Mouse (Mus musculus): ENCODE data around the gene Krtap9-5. TPM values are rescaled to one million over a fixed set of nuclear protein-coding genes. Genes with fewer than 3 reads are reported as not detected.

The Krtap9-5 gene
- not detected in 2 replicates for polyA plus RNA-seq (2012; rRNA removed)

DNA sequence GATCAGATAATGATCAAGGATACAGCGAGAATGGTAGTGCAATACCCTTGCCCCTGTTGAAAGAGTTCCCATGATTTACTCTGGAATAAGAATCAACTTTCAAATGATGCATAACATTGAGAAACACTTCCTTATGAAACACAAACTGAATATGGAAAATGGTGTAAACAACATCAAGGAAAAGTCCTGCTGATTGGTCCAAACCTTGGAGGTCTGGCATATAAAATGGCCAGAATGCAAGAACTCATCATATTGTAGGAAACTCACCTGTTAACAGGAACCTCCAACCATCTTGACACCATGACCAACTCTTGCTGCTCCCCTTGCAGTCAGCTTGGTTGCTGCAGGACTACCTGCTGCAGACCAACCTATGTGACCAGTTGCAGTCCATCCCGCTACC lies at the start of gene Krtap9-5:
Krtap9-5 (plus strand) TSS at position 301 of the 400 bp plus-strand sequence.

DNA sequence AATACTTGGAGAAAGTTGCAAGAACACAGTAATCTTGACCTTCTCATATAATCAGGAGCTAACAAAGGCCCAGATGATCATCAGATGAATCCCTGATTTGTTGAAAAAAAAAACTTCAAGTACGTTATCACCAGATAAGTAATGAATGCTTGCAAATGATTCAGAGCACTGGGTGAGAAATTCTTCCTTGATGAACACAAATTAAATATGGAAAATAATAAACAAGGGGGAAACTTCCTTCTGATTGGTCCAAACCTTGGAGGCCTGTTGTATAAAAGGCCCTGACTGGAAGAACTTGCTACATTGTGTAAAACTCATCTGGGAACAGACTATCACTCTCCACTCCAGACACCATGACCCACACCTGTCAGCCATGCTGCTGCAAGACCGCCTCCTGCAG lies 40.7 kb upstream of the Krtap9-5 start, which contains the start of gene Krtap31-1:
Krtap31-1 (plus strand) TSS at position 301 of the 400 bp plus-strand sequence.

DNA sequence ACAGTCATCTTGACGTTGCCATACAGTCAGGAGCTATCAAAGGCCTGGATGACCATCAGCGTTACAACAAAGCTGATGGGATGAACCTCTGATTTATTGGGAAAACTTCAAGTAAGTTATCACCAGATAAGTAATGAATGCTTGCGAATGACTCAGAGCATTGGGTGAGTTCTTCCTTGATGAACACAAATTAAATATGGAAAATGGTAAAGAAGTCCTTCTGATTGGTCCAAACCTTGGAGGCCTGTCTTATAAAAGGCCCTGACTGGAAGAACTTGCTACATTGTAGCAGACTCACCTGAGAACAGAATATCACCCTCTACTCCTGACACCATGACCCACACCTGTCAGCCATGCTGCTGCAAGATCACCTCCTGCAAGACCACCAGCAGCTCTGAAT lies 33.8 kb upstream of the Krtap9-5 start, which contains the start of gene Gm11565:
Gm11565 (plus strand) TSS at position 301 of the 400 bp plus-strand sequence.

DNA sequence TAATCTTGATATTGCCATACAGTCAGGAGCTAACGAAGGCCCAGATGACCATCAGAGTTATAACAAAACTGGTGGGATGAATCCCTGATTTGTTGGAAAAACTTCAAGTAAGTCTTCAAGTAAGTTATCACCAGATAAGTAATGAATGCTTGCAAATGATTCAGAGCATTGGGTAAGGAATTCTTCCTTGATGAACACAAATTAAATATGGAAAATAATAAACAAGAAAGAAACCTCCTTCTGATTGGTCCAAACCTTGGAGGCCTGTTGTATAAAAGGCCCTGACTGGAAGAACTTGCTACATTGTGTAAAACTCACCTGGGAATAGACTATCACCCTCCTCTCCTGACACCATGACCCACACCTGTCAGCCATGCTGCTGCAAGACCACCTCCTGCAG lies 12.3 kb upstream of the Krtap9-5 start, which contains the start of gene Krtap31-2:
Krtap31-2 (plus strand) TSS at position 301 of the 400 bp plus-strand sequence.

DNA sequence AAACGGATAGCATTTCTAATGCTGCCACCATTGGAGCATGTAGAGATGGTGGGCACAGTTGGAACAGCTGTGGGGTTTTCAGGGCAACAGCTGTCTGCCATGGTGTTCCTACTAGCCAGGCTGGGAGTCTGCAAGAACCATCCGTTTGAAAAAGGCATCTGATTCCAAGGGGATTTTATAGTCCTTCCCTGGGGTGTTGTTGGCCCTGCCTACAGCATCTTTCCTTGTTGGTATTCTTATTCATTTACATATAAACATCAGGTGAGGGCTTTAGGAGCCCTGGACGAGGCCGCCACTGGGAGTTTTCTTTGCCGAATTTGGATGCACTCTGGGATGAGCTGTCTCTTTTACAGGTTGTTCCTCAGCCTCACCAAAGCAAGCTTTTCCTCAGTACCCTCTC lies 30.7 kb downstream of the Krtap9-5 start, which contains the start of gene Krtap29-1:
Krtap29-1 (minus strand) TSS at position 101 of the 400 bp plus-strand sequence.

DNA sequence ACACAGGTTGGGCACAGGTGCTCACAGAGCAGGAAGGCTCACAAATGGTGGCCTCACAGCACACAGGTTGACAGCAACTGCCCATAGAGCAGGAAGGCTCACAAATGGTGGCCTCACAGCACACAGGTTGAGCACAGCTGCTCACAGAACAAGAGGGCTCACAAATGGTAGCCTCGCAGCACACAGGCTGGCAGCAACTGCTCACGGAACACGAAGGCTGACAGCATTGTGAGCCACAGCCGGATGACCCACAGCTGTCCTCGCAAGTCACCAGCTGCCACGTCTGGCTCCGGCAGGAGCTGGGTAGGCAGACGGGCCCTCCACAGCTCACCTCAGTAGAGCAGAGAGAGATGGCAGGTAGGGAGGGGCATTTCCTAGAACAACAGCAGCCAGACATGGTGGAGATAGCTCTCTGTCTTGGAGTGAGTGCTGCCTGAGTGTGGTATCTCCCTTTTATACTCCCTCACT lies 37.9 kb downstream of the Krtap9-5 start, which contains the start of gene Krtap16-1:
Krtap16-1 (minus strand) TSS at position 418 of the 468 bp plus-strand sequence.

DNA sequence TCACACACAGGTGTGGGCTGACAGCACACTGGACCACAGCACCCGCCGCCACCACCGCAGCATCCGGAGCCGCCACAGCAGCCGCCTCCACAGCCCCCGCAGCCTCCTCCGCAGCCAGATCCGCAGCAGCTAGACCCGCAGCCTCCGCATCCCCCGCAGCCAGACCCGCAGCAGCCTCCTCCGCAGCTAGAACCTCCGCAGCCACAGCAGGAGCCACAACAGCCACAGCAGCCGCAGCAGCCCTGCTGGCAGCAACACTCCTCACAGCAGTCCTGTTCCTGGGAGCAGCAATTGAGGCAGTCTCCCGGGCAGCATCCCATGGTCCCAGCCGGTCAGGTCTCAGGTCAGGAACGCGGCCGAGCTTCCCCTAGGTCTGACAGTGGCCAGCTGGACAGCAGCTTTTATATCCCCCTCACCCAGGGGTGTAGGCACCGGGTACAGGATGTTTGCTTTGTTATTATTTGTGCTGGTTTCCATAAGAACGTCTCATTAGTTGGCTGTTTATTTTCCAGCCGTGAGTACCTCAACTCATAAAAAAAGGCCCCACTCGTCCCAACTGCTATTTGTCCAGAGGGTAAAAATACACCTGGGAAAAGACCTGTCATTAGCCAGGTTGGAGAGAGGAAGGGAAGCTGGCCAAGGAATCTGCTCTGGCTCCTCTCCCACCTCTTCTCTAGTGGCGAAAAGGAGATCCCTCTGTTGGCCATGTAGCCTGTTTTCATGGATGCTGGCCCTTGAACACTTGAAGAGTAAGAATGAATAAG lies 45.5 kb downstream of the Krtap9-5 start, which contains the start of gene Krtap17-1:
Krtap17-1 (minus strand) TSS at position 375 of the 764 bp plus-strand sequence.

Other genes with a start within 250 kb of the Krtap9-5 start
- gene Gm14180, start 214.2 kb upstream of the Krtap9-5 start, polyA plus RNA-seq (2012; rRNA removed): not detected in 2 replicates
- gene Gm11595, start 175.6 kb upstream of the Krtap9-5 start, polyA plus RNA-seq (2012; rRNA removed): not detected in 2 replicates
- not detected in 2 replicates for gene Krtap4-8, start 167.8 kb upstream of the Krtap9-5 start, polyA plus RNA-seq (2012; rRNA removed)
- gene Krtap4-9, start 163.3 kb upstream of the Krtap9-5 start, polyA plus RNA-seq (2012; rRNA removed): not detected in 2 replicates
- not detected in 2 replicates for gene Gm11596, start 155.0 kb upstream of the Krtap9-5 start, polyA plus RNA-seq (2012; rRNA removed)
- not detected in 2 replicates for gene Gm11569, start 149.5 kb upstream of the Krtap9-5 start, polyA plus RNA-seq (2012; rRNA removed)
- gene Gm11554, start 144.0 kb upstream of the Krtap9-5 start, polyA plus RNA-seq (2012; rRNA removed): not detected in 2 replicates
- not detected in 2 replicates for gene Krtap4-13, start 138.6 kb upstream of the Krtap9-5 start, polyA plus RNA-seq (2012; rRNA removed)
- gene Gm11564, start 132.8 kb upstream of the Krtap9-5 start, polyA plus RNA-seq (2012; rRNA removed): not detected in 2 replicates
- gene 2300003K06Rik, start 110.4 kb upstream of the Krtap9-5 start, polyA plus RNA-seq (2012; rRNA removed): not detected in 2 replicates
- gene Krtap4-16, start 96.9 kb upstream of the Krtap9-5 start, polyA plus RNA-seq (2012; rRNA removed): 0.09 and 0.10 TPM in 2 replicates
- gene Gm11568, start 90.6 kb upstream of the Krtap9-5 start, polyA plus RNA-seq (2012; rRNA removed): not detected in 2 replicates
- gene Gm11559, start 84.0 kb upstream of the Krtap9-5 start, polyA plus RNA-seq (2012; rRNA removed): not detected in 2 replicates
- gene Krtap9-1, start 75.1 kb upstream of the Krtap9-5 start, polyA plus RNA-seq (2012; rRNA removed): not detected in 2 replicates
- not detected in 2 replicates for gene Gm11567, start 69.3 kb upstream of the Krtap9-5 start, polyA plus RNA-seq (2012; rRNA removed)
- not detected in 2 replicates for gene Krtap31-1, start 40.6 kb upstream of the Krtap9-5 start, polyA plus RNA-seq (2012; rRNA removed)
- gene Gm11565, start 33.7 kb upstream of the Krtap9-5 start, polyA plus RNA-seq (2012; rRNA removed): not detected in 2 replicates
- not detected in 2 replicates for gene Krtap31-2, start 12.2 kb upstream of the Krtap9-5 start, polyA plus RNA-seq (2012; rRNA removed)
- not detected in 2 replicates for gene Krtap29-1, start 30.6 kb downstream of the Krtap9-5 start, polyA plus RNA-seq (2012; rRNA removed)
- not detected in 2 replicates for gene Krtap16-1, start 38.1 kb downstream of the Krtap9-5 start, polyA plus RNA-seq (2012; rRNA removed)
- not detected in 2 replicates for gene Krtap17-1, start 45.5 kb downstream of the Krtap9-5 start, polyA plus RNA-seq (2012; rRNA removed)
- gene Krt33a, start 67.7 kb downstream of the Krtap9-5 start, polyA plus RNA-seq (2012; rRNA removed): not detected in 2 replicates
- gene Krt33b, start 81.4 kb downstream of the Krtap9-5 start, polyA plus RNA-seq (2012; rRNA removed): not detected in 2 replicates
- not detected in 2 replicates for gene Krt34, start 93.1 kb downstream of the Krtap9-5 start, polyA plus RNA-seq (2012; rRNA removed)
- gene Krt31, start 102.1 kb downstream of the Krtap9-5 start, polyA plus RNA-seq (2012; rRNA removed): not detected in 2 replicates
- gene Krt32, start 139.8 kb downstream of the Krtap9-5 start, polyA plus RNA-seq (2012; rRNA removed): not detected in 2 replicates
- gene Krt35, start 147.8 kb downstream of the Krtap9-5 start, polyA plus RNA-seq (2012; rRNA removed): not detected in 2 replicates
- gene Krt36, start 157.2 kb downstream of the Krtap9-5 start, polyA plus RNA-seq (2012; rRNA removed): not detected in 2 replicates
- 0.03 TPM in 1 of 2 replicates, not detected in the other for gene Krt13, start 173.1 kb downstream of the Krtap9-5 start, polyA plus RNA-seq (2012; rRNA removed)
- 0.07 and 0.50 TPM in 2 replicates for gene Krt15, start 187.5 kb downstream of the Krtap9-5 start, polyA plus RNA-seq (2012; rRNA removed)
- 1.4 and 4.5 TPM in 2 replicates for gene Krt19, start 200.2 kb downstream of the Krtap9-5 start, polyA plus RNA-seq (2012; rRNA removed)
- not detected in 2 replicates for gene Krt9, start 244.8 kb downstream of the Krtap9-5 start, polyA plus RNA-seq (2012; rRNA removed)

Data from liver, embryonic 14 days (tissue).